Comparison of ENCODE assay signal across 33 mouse cellular contexts in genomic region chr6:125874742-125875141, GRCm38 (mm10).
"Had no signal": no experiment of that assay in that cellular context is flagged by ENCODE, and none has a peak within 500 bp of the region (broad histone marks: within the 10 kb centered on the region; RNA-seq: fewer than 3 reads in every experiment).

No protein-coding gene starts in this region.

- H3K4me2 ChIP-seq: heart, embryonic 11.5 days; heart, embryonic 12.5 days; heart, embryonic 13.5 days; heart, embryonic 15.5 days; hindbrain, embryonic 12.5 days; hindbrain, embryonic 13.5 days; hindbrain, embryonic 14.5 days; hindbrain, embryonic 15.5 days; intestine, embryonic 15.5 days; kidney, embryonic 15.5 days had no signal

- H3K36me3 ChIP-seq: heart, embryonic 12.5 days; heart, embryonic 13.5 days; heart, embryonic 15.5 days; hindbrain, embryonic 10.5 days; hindbrain, embryonic 12.5 days; hindbrain, embryonic 13.5 days; hindbrain, embryonic 15.5 days; intestine, embryonic 15.5 days; kidney, embryonic 15.5 days had no signal

- H3K27ac ChIP-seq: heart, adult 2 months; heart, embryonic 13.5 days; heart, embryonic 15.5 days; hindbrain, embryonic 10.5 days; hindbrain, embryonic 12.5 days; hindbrain, embryonic 13.5 days; hindbrain, embryonic 14.5 days; hindbrain, embryonic 15.5 days; hindbrain, postnatal 0 days; intestine, embryonic 15.5 days; kidney, embryonic 15.5 days; kidney, postnatal 0 days; layer of hippocampus, adult 2 months; left cerebral cortex, adult 2 months had no signal

- H3K4me1 ChIP-seq: heart, embryonic 12.5 days; heart, embryonic 13.5 days; heart, embryonic 15.5 days; hindbrain, embryonic 10.5 days; hindbrain, embryonic 12.5 days; hindbrain, embryonic 13.5 days; hindbrain, embryonic 15.5 days; intestine, embryonic 15.5 days; kidney, embryonic 15.5 days had no signal

- H3K9me3 ChIP-seq: heart, embryonic 12.5 days; heart, embryonic 13.5 days; heart, embryonic 15.5 days; hindbrain, embryonic 10.5 days; hindbrain, embryonic 12.5 days; hindbrain, embryonic 13.5 days; hindbrain, embryonic 15.5 days; intestine, embryonic 15.5 days; kidney, embryonic 15.5 days had no signal

- H3K27me3 ChIP-seq: heart, embryonic 13.5 days; heart, embryonic 15.5 days; hindbrain, embryonic 12.5 days; hindbrain, embryonic 13.5 days; hindbrain, embryonic 15.5 days; intestine, embryonic 15.5 days; kidney, embryonic 15.5 days had no signal

- H3K4me3 ChIP-seq: heart, adult 2 months; heart, embryonic 12.5 days; heart, embryonic 13.5 days; heart, embryonic 15.5 days; hindbrain, embryonic 10.5 days; hindbrain, embryonic 12.5 days; hindbrain, embryonic 13.5 days; hindbrain, embryonic 15.5 days; intestine, embryonic 15.5 days; kidney, embryonic 15.5 days; layer of hippocampus, adult 2 months; left cerebral cortex, adult 2 months had no signal

- ATAC-seq: hindbrain, embryonic 16.5 days; hindbrain, postnatal 0 days; inflammation-experienced regulatory T-cells, adult 6 months; intestine, embryonic 15.5 days; intestine, embryonic 16.5 days; intestine, postnatal 0 days had no signal

- H3K9ac ChIP-seq: heart, embryonic 12.5 days; heart, embryonic 13.5 days; heart, embryonic 15.5 days; hindbrain, embryonic 12.5 days; hindbrain, embryonic 13.5 days; hindbrain, embryonic 14.5 days; hindbrain, embryonic 15.5 days; intestine, embryonic 15.5 days; kidney, embryonic 15.5 days had no signal

- DNase-seq: heart, adult 2 months; heart, postnatal 14 days; heart, postnatal 4 days; kidney, adult 11 months; kidney, adult 18-20 months; kidney, adult 8-10 months; kidney, adult 9 months; kidney, postnatal 10 days; kidney, postnatal 14 days; kidney, postnatal 25 days; kidney, postnatal 36 days; kidney, postnatal 4 days; layer of hippocampus, adult 9-11 months; layer of hippocampus, postnatal 36 days had no signal
